Mouse (Mus musculus) kidney, embryonic 16.5 days (tissue): ENCODE results near the gene Dazap1. TPM values are rescaled to one million over a fixed set of nuclear protein-coding genes. Genes with fewer than 3 reads are reported as not detected.
A peak's percentile ranks its signal among the peaks of the same experiment; 100 is the strongest.

Experiments
- ATAC-seq: fragments of 200-750 bp; cut with Nextera tagmentation; 2 replicates; pipeline ENCODE4 v1.8.0; 2017; ENCODE audit warnings: moderate TSS enrichment; ENCODE audit not compliant: low FRiP score, low TSS enrichment
- H3K27ac ChIP-seq: fragments of 300-500 bp; sonication (generic); 2 replicates; pipeline ENCODE4 v1.5.1; 2014; ENCODE audit warnings: low read length
- H3K27me3 ChIP-seq: fragments of 300-500 bp; sonication (generic); 2 replicates; pipeline ENCODE4 v1.6.1; 2014; ENCODE audit warnings: low read length, control low read depth, mixed read lengths; ENCODE audit not compliant: insufficient read depth
- H3K36me3 ChIP-seq: fragments of 300-500 bp; sonication (generic); 2 replicates; pipeline ENCODE4 v1.6.1; 2014; ENCODE audit warnings: low read length, control low read depth, mixed read lengths; ENCODE audit not compliant: insufficient read depth
- H3K4me1 ChIP-seq: fragments of 300-500 bp; sonication (generic); 2 replicates; pipeline ENCODE4 v1.6.1; 2014; ENCODE audit warnings: low read length, control low read depth, mixed read lengths; ENCODE audit not compliant: insufficient read depth
- H3K4me2 ChIP-seq: fragments of 300-500 bp; sonication (generic); replicated peaks from 2 replicates; pipeline ENCODE4 v1.6.1; 2014; ENCODE audit warnings: low read depth, low read length
- H3K4me3 ChIP-seq: fragments of 300-500 bp; sonication (generic); 2 replicates; pipeline ENCODE4 v1.5.1; 2014; ENCODE audit warnings: mild to moderate bottlenecking, low read length
- H3K9ac ChIP-seq: fragments of 300-500 bp; sonication (generic); replicated peaks from 2 replicates; pipeline ENCODE4 v1.6.1; 2014; ENCODE audit warnings: low read length
- H3K9me3 ChIP-seq: fragments of 300-500 bp; sonication (generic); 2 replicates; pipeline ENCODE4 v1.6.1; 2016; ENCODE audit warnings: low read length, control low read depth
- WGBS: fragments of 180-500 bp; shearing (Covaris S2); extraction: QIAGEN DNeasy Blood & Tissue Kit; methylation state at CpG from one replicate; pipeline ENCODE4 v1.1.7; 2014; 5-methylcytosine and 5-hydroxymethylcytosine counted together
- polyA plus RNA-seq: library from polyadenylated mRNA; unstranded; fragments of >200 nt; fragmentation: Nextera tagmentation; extraction: Ambion mirVana; gene quantifications from 2 replicates; pipeline ENCODE4 v1.2.1, GENCODE M21; 2015

Gene Dazap1
- polyA plus RNA-seq, 1 experiment from 2014 or later = 55.4 TPM

GRCm38 (mm10) chr10:80265149-80265486 is 3.8 kb downstream of the Dazap1 start:
- H3K27ac ChIP-seq = peak overlapping the region; percentile 72
- peak overlapping the region; percentile 97 for H3K9ac ChIP-seq
- under 1% methylated on average over 18 of the region's 18 CpGs for WGBS
- no peak for ATAC-seq
- 0 out of 2 replicates have a peak, but pooled peaks cover 6% of the 10 kb centered on the region for H3K36me3 ChIP-seq
- peak overlapping the region; percentile 72 for H3K4me2 ChIP-seq
- no peaks in the 10 kb centered on the region for H3K9me3 ChIP-seq
- peak overlapping the region; percentile 98 for H3K4me3 ChIP-seq
- H3K27me3 ChIP-seq = no peaks in the 10 kb centered on the region
- H3K4me1 ChIP-seq = peaks cover 42% of the 10 kb centered on the region

- Histone ChIP-seq H3K4me2 (no peak overlapping the region), H3K36me3 (peaks cover 19% of the 10 kb centered on the region), H3K4me3 (no peak overlapping the region), H3K27ac (no peak overlapping the region), H3K4me1 (peaks cover 36% of the 10 kb centered on the region), H3K9ac (no peak overlapping the region), H3K9me3 (no peaks in the 10 kb centered on the region), H3K27me3 (no peaks in the 10 kb centered on the region)
- ATAC-seq = no peak
- 87% methylated on average over 2 of the region's 2 CpGs for WGBS
These were observed 8.8 kb downstream of the Dazap1 start for GRCm38 (mm10) chr10:80270099-80270498.

- H3K9me3 ChIP-seq = no peaks in the 10 kb centered on the region
- no peak overlapping the region for H3K27ac ChIP-seq
- H3K27me3 ChIP-seq = no peaks in the 10 kb centered on the region
- no peak for ATAC-seq
- no peak overlapping the region for H3K4me2 ChIP-seq
- peaks cover 24% of the 10 kb centered on the region for H3K36me3 ChIP-seq
- H3K4me3 ChIP-seq = no peak overlapping the region
- H3K9ac ChIP-seq = no peak overlapping the region; the same call in 1 of the 2 replicates
- H3K4me1 ChIP-seq = peaks cover 34% of the 10 kb centered on the region
- WGBS = 81% methylated on average over 6 of the region's 6 CpGs
These were observed 9.5 kb downstream of the Dazap1 start for GRCm38 (mm10) chr10:80270734-80271181.

GRCm38 (mm10) chr10:80271186-80271843 is 10.0 kb downstream of the Dazap1 start:
- Histone ChIP-seq H3K27ac (0 out of 2 replicates have a peak overlapping the region, but pooled peaks have one; percentile 6), H3K9me3 (no peaks in the 10 kb centered on the region), H3K4me2 (no peak overlapping the region), H3K27me3 (no peaks in the 10 kb centered on the region), H3K4me3 (no peak overlapping the region), H3K36me3 (peaks cover 29% of the 10 kb centered on the region), H3K4me1 (peaks cover 28% of the 10 kb centered on the region), H3K9ac (no peak overlapping the region; the same call in 1 of the 2 replicates)
- WGBS = 79% methylated on average over 5 of the region's 5 CpGs
- no peak for ATAC-seq

GRCm38 (mm10) chr10:80271870-80272585 is 10.7 kb downstream of the Dazap1 start:
- H3K9ac ChIP-seq = no peak overlapping the region
- H3K27ac ChIP-seq = no peak overlapping the region
- H3K27me3 ChIP-seq = no peaks in the 10 kb centered on the region
- 92% methylated on average over 8 of the region's 8 CpGs for WGBS
- peaks cover 21% of the 10 kb centered on the region for H3K4me1 ChIP-seq
- H3K36me3 ChIP-seq = peaks cover 35% of the 10 kb centered on the region
- H3K9me3 ChIP-seq = no peaks in the 10 kb centered on the region
- no peak overlapping the region for H3K4me3 ChIP-seq
- H3K4me2 ChIP-seq = no peak overlapping the region
- no peak for ATAC-seq

- H3K9me3 ChIP-seq = no peaks in the 10 kb centered on the region
- no peak overlapping the region for H3K9ac ChIP-seq
- H3K4me2 ChIP-seq = no peak overlapping the region
- no peak overlapping the region for H3K27ac ChIP-seq
- H3K36me3 ChIP-seq = peaks cover 47% of the 10 kb centered on the region
- no peak for ATAC-seq
- H3K4me3 ChIP-seq = no peak overlapping the region
- H3K27me3 ChIP-seq = no peaks in the 10 kb centered on the region
- WGBS = 85% methylated on average over 3 of the region's 3 CpGs
- H3K4me1 ChIP-seq = peaks cover 11% of the 10 kb centered on the region
These were observed 12.6 kb downstream of the Dazap1 start for GRCm38 (mm10) chr10:80273847-80274246.

GRCm38 (mm10) chr10:80276238-80276637 is 15.0 kb downstream of the Dazap1 start:
- no peak for ATAC-seq
- Histone ChIP-seq H3K4me3 (no peak overlapping the region), H3K36me3 (peaks cover 68% of the 10 kb centered on the region), H3K4me1 (peaks cover 14% of the 10 kb centered on the region), H3K9ac (no peak overlapping the region), H3K27me3 (no peaks in the 10 kb centered on the region), H3K4me2 (no peak overlapping the region), H3K9me3 (no peaks in the 10 kb centered on the region), H3K27ac (no peak overlapping the region)
- 91% methylated on average over 4 of the region's 5 CpGs for WGBS

GRCm38 (mm10) chr10:80278390-80278789 is 17.1 kb downstream of the Dazap1 start:
- Histone ChIP-seq H3K9me3 (no peaks in the 10 kb centered on the region), H3K4me3 (no peak overlapping the region), H3K9ac (no peak overlapping the region), H3K36me3 (peaks cover 77% of the 10 kb centered on the region), H3K4me1 (0 out of 2 replicates have a peak, but pooled peaks cover 6% of the 10 kb centered on the region), H3K4me2 (no peak overlapping the region), H3K27me3 (no peaks in the 10 kb centered on the region), H3K27ac (no peak overlapping the region)
- WGBS = 87% methylated on average over 9 of the region's 9 CpGs
- no peak for ATAC-seq

GRCm38 (mm10) chr10:80279273-80279672 is 18.0 kb downstream of the Dazap1 start:
- H3K4me3 ChIP-seq = no peak overlapping the region
- ATAC-seq = no peak
- 89% methylated on average over 12 of the region's 12 CpGs for WGBS
- H3K27ac ChIP-seq = 0 out of 2 replicates have a peak overlapping the region, but pooled peaks have one; percentile 24
- peaks cover 81% of the 10 kb centered on the region for H3K36me3 ChIP-seq
- no peak overlapping the region for H3K4me2 ChIP-seq
- H3K4me1 ChIP-seq = 0 out of 2 replicates have a peak, but pooled peaks cover 6% of the 10 kb centered on the region
- no peaks in the 10 kb centered on the region for H3K27me3 ChIP-seq
- no peaks in the 10 kb centered on the region for H3K9me3 ChIP-seq
- H3K9ac ChIP-seq = no peak overlapping the region

- H3K36me3 ChIP-seq = peaks cover 80% of the 10 kb centered on the region
- no peaks in the 10 kb centered on the region for H3K9me3 ChIP-seq
- H3K4me2 ChIP-seq = no peak overlapping the region
- ATAC-seq = peak; percentile 76
- 0 out of 2 replicates have a peak, but pooled peaks cover 6% of the 10 kb centered on the region for H3K4me1 ChIP-seq
- 44% methylated on average over 7 of the region's 7 CpGs for WGBS
- H3K27me3 ChIP-seq = no peaks in the 10 kb centered on the region
- no peak overlapping the region for H3K4me3 ChIP-seq
- 0 out of 2 replicates have a peak overlapping the region, but pooled peaks have one; percentile 32 for H3K9ac ChIP-seq
- H3K27ac ChIP-seq = peak overlapping the region; percentile 88
These were observed 20.0 kb downstream of the Dazap1 start for GRCm38 (mm10) chr10:80281304-80281703.
